Mouse (Mus musculus): ENCODE results near the gene Exoc6b. TPM values are rescaled to one million over a fixed set of nuclear protein-coding genes. Genes with fewer than 3 reads are reported as not detected.
"Not testable (repeated sequence)": the region's sequence is repeated elsewhere in the genome, so short reads cannot be mapped to it uniquely, and the experiment has no call there.

The Exoc6b gene
- polyA plus RNA-seq, 1 experiment from 2014 or later, result 32.4 TPM

DNA sequence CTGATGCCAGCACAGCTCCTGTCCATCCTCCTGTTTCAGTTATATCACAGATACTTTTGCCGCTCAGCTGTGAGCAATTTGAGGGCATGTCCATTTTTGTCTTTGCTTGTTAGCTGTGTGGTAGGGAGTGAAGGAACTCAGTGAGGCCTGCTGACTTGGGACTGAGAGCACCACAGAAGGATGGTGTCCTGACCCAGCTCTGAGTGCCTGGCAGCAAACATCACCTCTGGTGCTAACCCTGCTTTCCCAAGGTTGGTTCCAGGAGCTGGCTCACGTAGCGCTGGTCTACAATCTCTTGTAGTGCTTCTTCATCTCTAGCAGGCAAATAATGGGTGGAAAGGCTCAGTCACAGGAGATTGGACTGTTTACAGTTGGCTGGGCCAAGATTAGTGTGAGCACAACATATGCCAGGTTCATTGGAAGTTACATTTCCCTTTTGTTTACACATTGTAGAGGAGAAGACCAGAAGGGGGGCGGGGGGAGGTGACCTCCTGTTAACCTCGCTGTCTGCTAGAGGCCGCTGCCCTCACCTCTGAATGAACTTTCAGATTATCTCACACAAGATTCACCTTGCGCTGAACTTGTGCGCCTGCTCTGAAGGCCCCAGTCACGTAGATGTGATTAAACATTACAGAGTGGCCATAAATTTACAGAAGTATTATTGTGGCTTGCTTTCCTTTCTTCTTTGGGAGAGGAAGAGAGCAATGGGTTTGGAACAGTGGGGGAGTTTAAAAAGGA is 428.8 kb downstream of the Exoc6b start:
- in situ Hi-C loops (cut with MboI; ENCODE audit: low pct_unique_long_range_greater_than_20kb), result no loop called here
- no peak for ATAC-seq
- no peaks in the 10 kb centered on the region for H3K27me3 ChIP-seq
- CTCF ChIA-PET, result interaction anchor here (1.4 to 1.5 kb wide), 2 partner anchors 13 to 14 kb away, joined by 3 to 6 read pairs; no protein-coding TSS in a partner anchor
- no peak for TF ChIP-seq CTCF (IDR thresholded peaks at IDR 0.05)
- DNase-seq (ENCODE audit: low read depth, low spot score), result no peak
- POLR2A ChIA-PET, result no interaction called here

DNA sequence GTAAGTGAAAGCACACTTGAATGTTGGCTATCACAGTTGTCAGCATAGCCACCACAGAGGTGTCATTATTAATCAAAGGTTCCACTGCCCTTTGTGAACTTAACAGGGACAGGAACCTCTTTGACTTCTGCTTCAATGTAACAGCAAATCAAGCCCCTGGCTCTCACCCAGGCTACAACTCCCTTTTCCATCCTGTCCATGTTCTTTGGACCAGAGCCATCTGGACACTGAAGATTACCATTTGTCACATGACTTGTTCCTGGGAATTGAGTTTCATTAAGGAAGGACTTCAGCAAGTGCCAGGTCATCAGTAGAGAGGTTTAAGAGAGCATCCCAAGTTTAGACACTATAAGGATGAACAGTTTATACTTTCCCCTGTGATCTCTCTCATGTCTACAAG is 431.1 kb downstream of the Exoc6b start:
- DNase-seq (ENCODE audit: low read depth, low spot score) (no peak), ATAC-seq (no peak)
- in situ Hi-C loops (cut with MboI; ENCODE audit: low pct_unique_long_range_greater_than_20kb), result no loop called here
- ChIA-PET POLR2A (no interaction called here), CTCF (no interaction called here)
- TF ChIP-seq CTCF (IDR thresholded peaks at IDR 0.05), result no peak
- no peaks in the 10 kb centered on the region for H3K27me3 ChIP-seq

DNA sequence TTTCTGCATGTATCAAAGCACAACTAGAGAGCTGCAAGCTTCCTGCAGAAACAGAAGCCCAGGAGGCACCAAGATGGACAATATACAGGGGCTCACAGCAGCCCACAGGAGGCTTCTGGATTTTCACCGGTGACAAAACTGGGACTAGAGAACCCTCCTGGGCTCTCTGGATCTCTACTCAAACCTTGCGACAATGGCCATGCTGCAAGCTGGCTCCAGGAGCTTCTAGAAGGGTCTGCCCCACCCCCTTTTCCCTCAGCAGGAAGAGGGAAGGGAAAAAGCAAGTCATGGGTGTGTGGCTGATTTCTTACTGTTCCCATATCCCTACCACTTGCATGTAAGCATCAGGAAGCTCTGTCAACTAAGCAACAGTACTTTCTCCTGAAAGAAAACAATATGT is 437.7 kb downstream of the Exoc6b start:
- no peak for DNase-seq (ENCODE audit: low read depth, low spot score)
- ChIA-PET CTCF (no interaction called here), POLR2A (no interaction called here)
- TF ChIP-seq CTCF (IDR thresholded peaks at IDR 0.05), result no peak
- in situ Hi-C loops (cut with MboI; ENCODE audit: low pct_unique_long_range_greater_than_20kb), result no loop called here
- ATAC-seq, result no peak
- H3K27me3 ChIP-seq, result no peaks in the 10 kb centered on the region

DNA sequence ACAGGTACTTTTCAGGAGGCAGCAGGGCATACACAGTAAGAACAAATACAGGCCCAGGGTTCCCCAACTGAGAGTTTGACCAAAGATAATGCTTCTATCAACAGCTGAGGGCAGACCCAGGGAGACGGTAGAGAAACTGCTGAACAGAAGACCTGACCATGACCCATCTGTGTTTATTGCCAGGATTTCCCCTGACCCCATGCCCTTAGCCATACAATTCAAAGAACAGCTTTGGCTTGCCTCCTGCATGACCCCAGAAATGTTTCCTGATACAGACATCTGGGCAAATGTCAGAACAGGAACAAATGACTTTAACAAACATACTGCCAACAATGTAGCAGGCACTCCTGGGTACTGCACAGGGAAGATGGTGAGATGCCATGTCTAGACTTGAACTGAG is 439.0 kb downstream of the Exoc6b start:
- no peak for DNase-seq (ENCODE audit: low read depth, low spot score)
- ChIA-PET CTCF (no interaction called here), POLR2A (no interaction called here)
- in situ Hi-C loops (cut with MboI; ENCODE audit: low pct_unique_long_range_greater_than_20kb), result no loop called here
- no peak for TF ChIP-seq CTCF (IDR thresholded peaks at IDR 0.05)
- ATAC-seq, result no peak
- H3K27me3 ChIP-seq, result no peaks in the 10 kb centered on the region

DNA sequence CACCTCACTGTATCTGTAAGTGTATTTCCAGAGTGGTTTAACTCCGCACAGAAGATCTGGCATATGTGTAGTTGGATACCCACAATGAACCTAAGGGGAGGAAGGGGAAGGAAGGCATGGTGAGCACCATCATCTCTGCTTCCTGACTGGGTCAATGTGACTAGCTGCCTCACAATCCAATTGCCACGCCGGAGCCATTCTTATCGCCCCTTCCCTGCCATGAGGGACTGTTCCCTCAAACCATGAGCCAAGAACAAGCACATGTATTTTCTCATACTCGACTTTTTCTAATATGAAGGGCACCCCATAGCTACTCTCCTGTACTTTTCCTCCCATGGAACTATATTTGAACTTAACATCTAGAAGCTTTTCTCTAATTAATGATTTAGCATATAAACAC is 440.5 kb downstream of the Exoc6b start:
- TF ChIP-seq CTCF (IDR thresholded peaks at IDR 0.05), result no peak
- in situ Hi-C loops (cut with MboI; ENCODE audit: low pct_unique_long_range_greater_than_20kb), result no loop called here
- CTCF ChIA-PET, result interaction anchor here (1.8 to 2.3 kb wide), 2 partner anchors 11 to 13 kb away, joined by 5 to 6 read pairs; no protein-coding TSS in a partner anchor
- H3K27me3 ChIP-seq, result no peaks in the 10 kb centered on the region
- POLR2A ChIA-PET, result no interaction called here
- DNase-seq (ENCODE audit: low read depth, low spot score) (no peak), ATAC-seq (no peak)

DNA sequence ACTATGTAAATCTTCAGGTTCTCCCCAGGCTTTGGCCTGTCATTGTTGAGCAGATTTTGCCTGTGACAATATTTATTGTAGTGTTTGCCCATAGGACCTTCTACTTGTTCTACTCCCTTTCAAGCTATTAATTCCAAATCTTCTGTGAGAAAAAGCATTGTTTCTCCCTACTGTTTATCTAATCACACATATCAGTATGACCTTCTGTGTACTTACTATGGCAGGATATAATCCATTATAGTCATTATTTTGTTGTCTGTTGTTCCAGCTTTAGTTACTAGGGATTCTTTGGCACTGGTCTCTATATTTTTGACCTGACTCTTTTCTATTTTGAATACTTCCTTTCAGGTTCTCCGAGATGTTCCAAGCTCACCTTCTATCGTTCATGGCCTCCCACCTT is 442.9 kb downstream of the Exoc6b start:
- in situ Hi-C loops (cut with MboI; ENCODE audit: low pct_unique_long_range_greater_than_20kb), result no loop called here
- H3K27me3 ChIP-seq, result no peaks in the 10 kb centered on the region
- no peak for TF ChIP-seq CTCF (IDR thresholded peaks at IDR 0.05)
- CTCF ChIA-PET, result interaction anchor here (1.1 kb wide), 1 partner anchor 19 kb away, joined by 3 read pairs; no protein-coding TSS in a partner anchor
- POLR2A ChIA-PET, result no interaction called here
- ATAC-seq (no peak), DNase-seq (ENCODE audit: low read depth, low spot score) (no peak)

DNA sequence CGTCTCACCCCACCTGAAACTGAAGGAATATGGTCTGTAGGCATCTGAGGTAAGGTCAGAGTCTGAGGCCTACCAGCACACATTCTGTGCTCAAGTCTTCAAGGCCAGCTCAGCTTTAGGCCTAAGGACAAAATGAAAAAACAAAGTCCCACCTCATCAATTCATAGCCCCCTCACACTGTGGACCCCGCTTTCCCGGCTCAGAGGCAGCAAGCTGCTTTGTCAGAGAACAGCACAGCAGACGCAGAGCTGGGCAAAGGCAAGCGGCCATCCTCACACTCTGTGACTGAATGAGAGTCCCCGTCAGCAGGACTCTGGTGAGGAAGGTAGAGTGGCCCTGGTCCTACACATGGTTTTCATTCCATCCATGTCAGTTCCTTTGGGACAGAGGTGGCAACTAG is 450.1 kb downstream of the Exoc6b start:
- TF ChIP-seq CTCF (IDR thresholded peaks at IDR 0.05), result no peak
- ChIA-PET CTCF (interaction anchor here (0.6 kb wide), 1 partner anchor 90 kb away, joined by 3 read pairs; no protein-coding TSS in a partner anchor), POLR2A (no interaction called here)
- ATAC-seq, result no peak
- in situ Hi-C loops (cut with MboI; ENCODE audit: low pct_unique_long_range_greater_than_20kb), result no loop called here
- no peak for DNase-seq (ENCODE audit: low read depth, low spot score)
- H3K27me3 ChIP-seq, result no peaks in the 10 kb centered on the region

DNA sequence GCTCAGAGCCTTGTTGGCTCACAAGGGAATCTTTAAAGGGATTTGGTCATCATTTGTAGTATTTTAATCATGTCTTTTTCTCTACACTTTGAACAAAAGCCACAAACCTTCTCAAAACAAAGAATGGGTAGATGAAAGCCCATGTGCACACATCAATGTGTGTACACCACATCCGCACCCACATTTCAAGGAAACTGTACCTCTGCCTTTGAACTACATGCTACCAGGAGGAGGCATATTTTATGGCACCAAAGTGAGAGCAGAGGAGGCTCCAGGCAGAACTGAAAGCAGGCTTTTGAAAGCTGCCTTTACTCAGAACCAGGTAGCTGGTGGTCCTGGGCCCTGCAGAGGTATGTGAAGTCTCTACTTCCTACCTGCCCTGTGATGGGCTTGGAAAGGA is 452.3 kb downstream of the Exoc6b start:
- no peak for DNase-seq (ENCODE audit: low read depth, low spot score)
- no peaks in the 10 kb centered on the region for H3K27me3 ChIP-seq
- ChIA-PET CTCF (interaction anchor here (2.2 kb wide), 1 partner anchor 12 kb away, joined by 5 read pairs; no protein-coding TSS in a partner anchor), POLR2A (no interaction called here)
- in situ Hi-C loops (cut with MboI; ENCODE audit: low pct_unique_long_range_greater_than_20kb), result no loop called here
- TF ChIP-seq CTCF (IDR thresholded peaks at IDR 0.05), result no peak
- ATAC-seq, result no peak

DNA sequence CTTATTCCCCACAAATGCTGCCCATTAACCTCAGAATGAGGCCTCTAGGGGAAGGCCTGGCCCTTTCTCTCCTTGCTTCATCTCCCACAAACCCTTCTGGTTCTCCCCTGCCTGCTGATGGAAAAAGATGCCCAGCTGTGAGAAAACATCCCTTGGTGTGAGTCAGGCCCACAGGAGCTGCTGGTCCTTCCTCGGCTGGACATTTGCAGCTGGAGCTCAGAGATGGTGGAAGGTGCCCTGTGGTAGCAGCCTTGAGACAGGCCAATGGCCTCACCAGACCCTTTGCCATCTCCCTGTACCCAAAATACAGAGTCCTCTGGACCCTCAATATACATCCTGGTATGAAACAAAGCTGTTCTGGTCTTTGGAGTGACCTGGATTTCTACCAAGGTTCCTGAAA is 452.7 kb downstream of the Exoc6b start:
- no peak for DNase-seq (ENCODE audit: low read depth, low spot score)
- H3K27me3 ChIP-seq, result no peaks in the 10 kb centered on the region
- POLR2A ChIA-PET, result no interaction called here
- ATAC-seq, result no peak
- CTCF ChIA-PET, result interaction anchor here (2.2 kb wide), 1 partner anchor 12 kb away, joined by 5 read pairs; no protein-coding TSS in a partner anchor
- in situ Hi-C loops (cut with MboI; ENCODE audit: low pct_unique_long_range_greater_than_20kb), result no loop called here
- no peak for TF ChIP-seq CTCF (IDR thresholded peaks at IDR 0.05)

DNA sequence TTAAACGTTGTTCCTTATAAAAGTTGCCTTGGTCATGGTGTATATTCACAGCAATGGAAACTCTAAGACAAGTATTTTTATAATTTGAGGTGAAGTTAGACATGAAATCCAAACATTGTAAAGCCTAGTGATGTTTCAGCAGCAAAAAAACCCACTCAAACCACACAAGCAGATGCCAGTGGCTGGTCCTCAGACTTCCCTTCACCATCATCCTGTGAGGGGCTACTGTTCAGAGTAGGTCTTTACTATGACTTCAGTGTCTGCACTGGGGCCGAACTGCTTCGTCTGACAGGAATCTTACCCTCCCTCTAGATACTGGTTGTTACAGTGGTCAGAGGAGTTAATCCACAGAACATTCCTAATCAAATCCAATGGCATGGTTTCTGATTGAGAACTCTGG is 455.8 kb downstream of the Exoc6b start:
- no peaks in the 10 kb centered on the region for H3K27me3 ChIP-seq
- no peak for ATAC-seq
- TF ChIP-seq CTCF (IDR thresholded peaks at IDR 0.05), result no peak
- in situ Hi-C loops (cut with MboI; ENCODE audit: low pct_unique_long_range_greater_than_20kb), result no loop called here
- POLR2A ChIA-PET, result no interaction called here
- no peak for DNase-seq (ENCODE audit: low read depth, low spot score)
- CTCF ChIA-PET, result interaction anchor here (1.2 kb wide), 1 partner anchor 133 kb away, joined by 4 read pairs; no protein-coding TSS in a partner anchor

DNA sequence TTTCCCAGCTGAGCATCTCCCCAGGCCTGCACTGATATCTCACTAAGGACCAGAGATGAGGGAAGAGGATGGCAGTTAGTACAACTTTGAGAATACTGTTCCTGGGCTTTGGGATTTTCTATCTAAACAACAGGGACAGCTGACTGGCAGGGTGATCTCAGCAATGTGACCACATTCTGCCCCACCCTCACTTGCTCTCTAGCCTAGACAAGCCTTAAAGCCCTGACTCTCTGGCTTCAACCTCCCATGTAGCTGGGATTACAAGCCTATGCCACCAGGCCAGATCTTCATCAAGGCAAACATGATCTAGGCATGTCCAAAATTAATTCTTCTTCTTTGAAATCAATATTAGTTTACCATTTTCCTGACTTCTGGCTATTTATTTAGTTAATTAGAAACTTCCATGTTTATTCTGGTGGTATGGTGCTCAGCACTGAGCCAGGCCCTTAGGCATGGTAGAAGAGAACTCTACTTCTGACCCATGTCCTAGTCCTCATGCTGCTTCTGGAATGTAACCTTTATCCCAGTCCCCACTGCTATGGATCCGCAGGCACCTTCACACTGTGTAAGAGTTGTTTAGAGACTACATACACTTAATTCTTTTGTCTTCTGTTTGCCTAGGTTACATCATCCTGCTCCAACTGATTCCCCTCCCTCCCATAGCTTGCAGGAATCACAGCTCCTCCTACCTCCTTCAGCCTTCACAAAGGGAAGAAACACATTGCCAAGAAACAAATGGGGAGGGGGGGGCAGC is 468.0 kb downstream of the Exoc6b start:
- DNase-seq (ENCODE audit: low read depth, low spot score) (no peak), ATAC-seq (no peak)
- no peaks in the 10 kb centered on the region for H3K27me3 ChIP-seq
- ChIA-PET POLR2A (no interaction called here), CTCF (no interaction called here)
- TF ChIP-seq CTCF (IDR thresholded peaks at IDR 0.05), result no peak
- in situ Hi-C loops (cut with MboI; ENCODE audit: low pct_unique_long_range_greater_than_20kb), result no loop called here

DNA sequence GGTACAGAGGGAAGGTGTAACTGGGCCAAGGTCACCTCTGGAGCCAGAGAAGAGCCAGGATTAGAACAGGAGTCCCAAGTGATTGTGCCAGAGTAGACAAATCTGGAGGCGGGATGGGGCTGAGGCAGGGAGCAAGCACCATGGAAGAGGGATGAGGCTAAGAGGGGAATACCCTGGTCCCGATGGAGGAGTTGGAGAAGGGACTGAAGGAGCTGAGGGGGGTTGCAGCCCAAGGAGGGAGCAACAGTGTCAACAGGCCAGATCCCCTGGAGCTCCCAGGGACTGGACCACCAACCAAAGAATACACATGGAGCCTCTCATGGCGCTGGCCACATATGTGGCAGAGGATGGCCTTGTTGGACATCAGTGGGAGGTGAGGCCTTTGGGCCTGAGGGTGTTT is 470.0 kb downstream of the Exoc6b start:
- DNase-seq (ENCODE audit: low read depth, low spot score); H3K27me3 ChIP-seq; POLR2A ChIA-PET; ATAC-seq; in situ Hi-C loops (cut with MboI; ENCODE audit: low pct_unique_long_range_greater_than_20kb): not testable (repeated sequence)
- CTCF ChIA-PET, result interaction anchor here (1.5 kb wide), 1 partner anchor 9 kb away, joined by 3 read pairs; no protein-coding TSS in a partner anchor
